Mouse (Mus musculus) heart, adult 18-20 months (tissue): ENCODE results near the gene Gm29427. TPM values are rescaled to one million over a fixed set of nuclear protein-coding genes. Genes with fewer than 3 reads are reported as not detected.
A peak's percentile ranks its signal among the peaks of the same experiment; 100 is the strongest.

Source experiments
- DNase-seq, 2 experiments: peaks; one replicate each; pipeline ENCODE4 v3.0.0; 2021 to 2022; ENCODE audit warnings: mixed read lengths in 1 of 2
- long read RNA-seq, 2 experiments: library from polyadenylated mRNA; stranded (forward); transcript quantifications; one replicate each; pipeline ENCODE4 v2.0.0; 2021
- total RNA-seq, 2 experiments: library from RNA; stranded (reverse); gene quantifications; 2 replicates each; pipeline ENCODE4 v1.2.3; 2021

Gene Gm29427
- under 1 TPM; 0.18 to 0.27 TPM for total RNA-seq
- long read RNA-seq, experiment 1: 0 reads
- long read RNA-seq, experiment 2: 0 reads

- DNase-seq: peak; percentile 95 to 96
Observed at GRCm38 (mm10) chr1:130715561-130716217, at the start of gene Gm29427. Gm29427 (minus strand) TSS chr1:130715799.

- no peak for DNase-seq
Observed at GRCm38 (mm10) chr1:130764027-130764461, 48.4 kb upstream of the Gm29427 start.

DNA sequence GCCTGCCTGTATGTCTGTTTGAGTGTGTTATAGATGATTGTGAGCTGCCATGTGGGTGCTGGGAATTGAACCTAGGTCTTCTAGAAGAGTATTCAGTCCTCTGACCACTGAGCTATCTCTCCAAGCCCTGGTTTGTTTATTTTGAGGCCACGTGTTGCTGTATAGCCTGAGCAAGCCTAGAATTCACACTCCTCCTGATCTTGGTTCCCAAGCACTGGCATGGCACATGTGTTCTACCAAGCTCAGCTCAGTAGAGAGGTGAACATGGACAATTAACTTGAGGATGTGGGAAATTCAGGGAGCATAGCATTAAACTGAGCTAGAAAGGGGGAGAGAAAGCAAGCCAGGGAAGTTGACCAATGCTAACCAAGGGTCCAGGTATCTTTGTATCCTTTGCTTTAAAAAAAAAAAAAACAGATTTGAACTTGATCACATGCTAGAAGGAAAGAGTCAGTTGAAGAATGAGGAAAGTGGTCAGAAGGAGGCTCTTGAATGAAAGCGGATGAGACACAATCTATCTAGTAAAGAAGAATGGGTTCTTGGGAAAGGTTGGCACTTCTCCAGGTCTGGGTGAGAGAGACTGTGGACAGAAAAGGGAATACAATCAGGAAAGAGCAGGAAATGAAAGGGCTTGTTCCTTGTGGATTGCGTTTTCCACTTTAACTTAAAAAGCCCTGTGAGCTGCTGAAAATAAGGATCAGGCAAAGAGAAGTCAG, 46.6 kb upstream of the Gm29427 start:
- DNase-seq: no peak

GRCm38 (mm10) chr1:130761597-130761996, 46.0 kb upstream of the Gm29427 start:
- DNase-seq: no peak

- DNase-seq: no peak
Observed at GRCm38 (mm10) chr1:130759689-130760088, 44.1 kb upstream of the Gm29427 start.

GRCm38 (mm10) chr1:130746819-130747218, 31.2 kb upstream of the Gm29427 start:
- no peak for DNase-seq

DNA sequence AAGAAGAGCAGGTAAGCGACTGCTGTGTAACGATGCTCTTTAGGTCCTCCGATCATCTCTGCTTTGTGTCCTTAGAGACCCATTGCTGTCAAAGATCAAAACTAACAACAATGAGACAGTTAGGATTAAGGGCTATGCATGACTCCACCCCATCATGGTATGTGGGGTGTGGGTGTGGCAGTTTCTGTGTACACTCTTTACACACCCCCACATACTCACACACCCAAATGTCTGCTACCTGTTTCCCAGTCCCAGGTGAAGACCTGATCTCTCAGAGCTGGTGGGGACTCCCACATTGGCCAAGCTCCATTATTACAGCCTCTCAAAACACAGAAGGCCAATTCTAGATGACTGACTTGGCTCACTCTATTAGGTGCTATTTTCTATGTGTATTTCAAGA, 30.0 kb upstream of the Gm29427 start:
- no peak for DNase-seq

DNA sequence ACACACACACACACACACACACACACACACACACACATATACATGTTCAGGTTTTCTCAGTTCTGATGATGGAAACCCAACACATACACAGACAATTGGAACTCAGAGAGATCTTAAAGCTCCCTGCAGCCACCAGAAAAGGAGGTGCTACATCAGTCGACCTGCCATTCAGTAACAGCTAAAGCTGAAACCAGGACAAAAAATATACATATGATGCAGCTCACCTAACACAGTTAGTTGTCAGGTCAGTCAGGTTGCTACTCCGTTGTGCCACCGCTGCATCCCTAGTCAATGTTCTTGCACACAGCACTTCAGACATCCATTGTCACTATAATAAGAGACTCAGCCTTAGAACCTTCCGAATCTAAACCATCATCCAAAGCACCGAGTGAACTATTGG, 29.4 kb upstream of the Gm29427 start:
- DNase-seq: no peak

GRCm38 (mm10) chr1:130744217-130744616, 28.6 kb upstream of the Gm29427 start:
- DNase-seq: no peak

- no peak for DNase-seq
Observed at GRCm38 (mm10) chr1:130743775-130744174, 28.2 kb upstream of the Gm29427 start.

GRCm38 (mm10) chr1:130742201-130742600, 26.6 kb upstream of the Gm29427 start:
- DNase-seq: no peak

DNA sequence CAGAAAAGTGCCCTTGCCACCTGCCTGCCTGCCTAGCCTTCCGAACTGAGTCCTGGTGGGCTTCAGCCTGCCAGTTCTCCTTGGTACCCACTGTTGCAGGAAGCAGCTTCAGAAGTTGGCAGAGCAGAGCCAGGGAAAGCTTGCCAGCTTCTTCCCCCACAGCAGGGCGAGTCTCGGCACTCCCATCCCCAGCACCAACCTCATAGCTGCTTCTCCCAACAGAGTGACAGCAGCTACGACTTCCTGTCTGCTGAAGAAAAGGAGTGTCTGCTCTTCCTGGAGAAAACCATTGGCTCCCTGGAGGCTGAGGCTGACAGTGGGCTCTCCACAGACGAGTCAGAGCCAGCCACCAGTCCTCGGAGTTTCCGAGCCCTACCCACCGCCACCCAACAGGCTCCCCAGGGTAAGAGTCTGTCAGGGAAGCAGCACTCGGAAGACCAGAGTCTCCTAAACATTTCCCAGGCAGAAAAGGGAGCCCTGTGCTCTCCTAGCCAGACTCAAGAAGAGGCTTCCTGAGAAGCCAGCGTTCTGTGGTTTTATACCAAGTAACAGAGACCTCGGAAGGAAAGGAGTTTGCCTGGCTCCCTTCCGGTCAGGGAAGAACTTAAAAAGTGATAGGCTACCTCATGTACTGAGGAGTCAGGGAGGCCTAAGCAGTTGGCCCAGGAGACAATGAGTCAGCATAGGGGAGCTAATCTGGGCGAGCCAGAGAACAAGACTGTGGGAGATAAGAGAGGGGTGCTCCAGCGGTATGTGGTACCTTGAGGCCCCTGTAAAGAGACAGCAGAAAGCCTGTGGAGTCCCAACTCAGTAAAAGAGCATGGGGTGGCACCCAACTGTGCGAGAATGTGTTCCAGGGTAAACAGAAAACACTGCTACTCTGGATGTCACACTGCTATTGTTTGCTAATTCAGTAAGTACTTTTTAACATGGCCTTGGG, 25.5 kb upstream of the Gm29427 start:
- peak in 1 of 2 experiments; percentile 14 for DNase-seq

DNA sequence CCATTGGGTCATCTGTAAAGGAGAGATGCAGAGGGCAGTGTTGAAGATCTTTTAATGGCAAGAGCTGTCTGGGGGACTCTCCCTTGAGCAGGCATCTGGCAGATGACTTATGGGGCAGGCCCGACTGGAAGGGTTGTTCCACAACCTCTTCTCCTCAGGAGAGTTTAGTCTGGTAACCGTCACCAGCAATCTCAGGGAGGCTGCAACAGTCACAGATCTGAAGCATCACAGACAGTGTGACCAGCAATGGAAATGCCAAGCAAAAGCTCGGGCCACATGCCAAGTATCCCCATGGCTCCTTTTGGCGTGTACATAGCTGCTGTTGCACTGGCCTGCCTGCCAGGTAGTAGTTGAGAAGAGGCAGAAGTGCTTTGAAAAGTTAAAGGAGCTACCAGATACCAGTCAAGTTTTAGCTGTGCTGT, 24.6 kb upstream of the Gm29427 start:
- peak; percentile 13 to 32 for DNase-seq

- DNase-seq: no peak
Observed at GRCm38 (mm10) chr1:130739636-130740035, 24.0 kb upstream of the Gm29427 start.

- no peak for DNase-seq
Observed at GRCm38 (mm10) chr1:130738551-130739106, 23.0 kb upstream of the Gm29427 start.

GRCm38 (mm10) chr1:130737916-130738315, 22.3 kb upstream of the Gm29427 start:
- DNase-seq: no peak

GRCm38 (mm10) chr1:130737411-130737881, 21.8 kb upstream of the Gm29427 start:
- DNase-seq: no peak

DNA sequence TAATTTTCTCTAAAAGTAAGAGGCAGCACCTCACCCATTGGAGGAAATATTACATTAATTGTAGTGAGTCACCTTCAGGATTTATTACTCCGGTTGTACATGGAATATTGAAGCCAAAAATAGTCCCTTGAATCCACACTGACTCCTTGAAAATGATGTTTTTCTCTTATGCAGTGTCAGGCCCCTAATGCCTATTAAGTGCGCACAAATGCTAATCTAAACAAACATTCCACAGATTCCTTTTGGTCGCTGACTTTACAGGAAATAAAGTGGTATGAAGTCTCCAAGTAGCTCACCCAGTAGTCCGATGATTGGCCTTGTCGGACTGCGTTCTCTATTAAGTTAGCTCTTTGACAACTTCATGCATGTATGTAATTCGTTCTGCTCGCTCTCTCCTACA, 19.3 kb upstream of the Gm29427 start:
- DNase-seq: no peak

DNA sequence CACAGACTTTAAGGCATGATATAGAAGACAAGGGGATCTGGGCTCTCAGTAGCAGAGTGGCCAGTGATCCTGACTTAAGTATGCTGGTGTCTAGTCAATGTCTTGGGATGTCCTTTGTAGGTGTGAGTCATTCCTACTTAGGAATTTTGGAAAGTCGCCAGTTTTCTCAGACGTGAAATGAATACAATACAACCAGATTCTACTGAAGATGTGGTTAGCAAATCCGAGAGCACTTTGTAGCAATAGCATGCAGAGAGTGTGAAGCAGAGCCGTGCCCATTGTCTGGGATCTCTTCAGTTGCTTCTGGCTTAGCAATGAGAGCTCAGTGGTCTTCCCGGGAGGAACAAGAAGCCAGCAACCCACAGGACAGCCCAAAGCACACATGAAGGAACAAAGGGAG, 18.9 kb upstream of the Gm29427 start:
- no peak for DNase-seq

- DNase-seq: no peak
Observed at GRCm38 (mm10) chr1:130733671-130734070, 18.1 kb upstream of the Gm29427 start.

- no peak for DNase-seq
Observed at GRCm38 (mm10) chr1:130732706-130733658, 17.4 kb upstream of the Gm29427 start.
